Mouse (Mus musculus) spleen, adult 10 weeks (tissue): Measurements from ENCODE around the gene Vpreb1. TPM values are rescaled to one million over a fixed set of nuclear protein-coding genes. Genes with fewer than 3 reads are reported as not detected.

ENCODE experiments used
- polyA plus RNA-seq: library from polyadenylated mRNA; stranded (reverse); fragments of 350-450 nt; fragmentation: Illumina TruSeq; extraction: RNeasy Lipid Tissue Mini Kit (QIAGEN cat#74804); gene quantifications from one replicate; pipeline ENCODE4 v1.2.3, GENCODE M21; 2015; ENCODE audit warnings: low replicate concordance; ENCODE audit not compliant: insufficient read depth

Vpreb1 gene
- 0.70 TPM for polyA plus RNA-seq

DNA sequence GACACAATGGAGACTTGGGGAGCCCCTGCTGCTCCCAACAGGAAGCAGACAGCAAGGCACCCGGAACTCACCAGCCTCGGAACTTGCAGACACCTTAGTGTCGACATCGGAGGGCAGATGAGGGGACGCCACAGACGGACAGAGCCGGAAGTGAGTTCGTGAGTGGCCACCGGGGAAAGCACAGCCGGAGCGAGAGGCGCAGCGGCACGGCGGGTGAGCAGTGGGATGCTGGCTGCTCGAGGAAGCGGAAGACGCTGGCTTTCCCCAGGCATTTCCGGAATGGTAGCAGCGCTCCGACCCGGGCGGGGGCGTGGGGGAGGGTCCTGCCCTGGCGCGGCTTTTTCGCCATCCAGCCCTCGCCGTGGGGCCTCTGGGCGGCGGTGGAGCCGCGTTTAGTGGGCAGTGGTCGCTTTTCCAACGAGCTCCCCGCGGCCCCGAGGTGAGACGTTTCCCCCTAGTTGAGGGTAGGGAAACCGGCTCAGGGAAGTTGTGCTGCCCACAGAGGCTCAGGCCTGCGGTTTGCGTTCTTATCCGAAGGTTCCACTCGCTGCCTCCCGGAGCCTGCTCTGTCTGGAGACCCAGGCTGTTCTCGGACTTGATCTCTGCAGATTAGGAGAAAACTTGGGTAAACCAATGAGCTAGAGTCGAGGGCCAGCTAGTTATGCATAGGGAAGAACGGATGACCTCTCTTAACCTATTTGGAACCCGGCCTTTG is at the start of gene Vpreb1, which contains the start of gene Top3b:
Gene Vpreb1 (minus strand): TSS at position 227 of the 715 bp plus-strand sequence.
Gene Top3b (plus strand): TSS at position 120 of the 715 bp plus-strand sequence.

DNA sequence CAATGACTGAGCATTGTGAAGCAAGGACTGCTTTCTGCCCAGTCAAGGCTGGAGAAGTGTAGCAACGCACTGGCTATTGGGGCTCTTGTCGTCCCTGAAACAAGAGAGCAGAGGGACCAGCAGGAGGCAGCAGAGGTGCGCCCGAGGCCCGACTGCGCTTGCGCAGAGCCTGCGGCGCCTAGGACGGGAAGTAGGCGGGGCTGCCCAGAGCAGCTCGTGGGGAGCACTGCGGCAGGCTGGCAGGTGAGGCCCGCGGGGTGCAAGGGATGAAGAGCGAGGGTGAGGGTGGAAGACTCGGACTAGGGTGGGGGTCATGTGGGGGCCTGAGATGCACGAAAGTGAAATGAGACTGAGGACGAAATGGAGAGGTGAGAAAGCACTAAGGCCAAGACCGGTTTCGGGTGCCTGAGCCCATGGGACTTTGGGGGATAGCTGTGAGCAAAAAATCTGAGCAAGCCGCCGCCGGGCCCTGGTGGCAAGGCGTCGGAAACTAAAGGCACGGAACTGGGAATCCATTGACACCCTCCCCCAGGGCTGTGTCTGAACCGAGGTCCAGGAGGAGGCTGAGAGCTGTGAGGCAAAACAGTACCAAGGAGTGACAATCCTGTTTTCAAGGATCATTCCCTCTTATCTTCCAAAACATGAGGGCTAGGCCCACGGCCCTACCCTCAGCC is 25.9 kb upstream of the Vpreb1 start, which contains the start of gene Ppm1f:
Gene Ppm1f (plus strand): TSS at position 88 of the 674 bp plus-strand sequence.

DNA sequence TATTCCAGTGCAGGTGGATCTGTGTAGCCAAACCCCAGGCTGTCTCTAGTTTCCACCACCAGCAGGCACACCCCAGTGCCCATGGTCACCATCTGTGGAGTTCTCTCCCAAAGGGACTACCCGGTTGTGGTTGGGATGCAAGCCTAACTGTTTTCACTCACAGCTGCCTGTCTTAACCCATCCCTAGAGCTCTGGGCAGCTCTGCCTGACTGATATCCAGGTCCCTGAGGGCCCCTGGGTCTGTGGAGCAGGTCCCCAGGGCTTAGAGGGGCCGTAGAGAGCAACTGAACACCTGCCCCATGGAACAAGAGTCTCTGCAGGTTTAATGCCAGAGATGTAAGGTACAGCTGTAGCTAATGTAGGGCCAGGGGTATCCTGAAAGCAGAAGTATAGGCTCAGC is 6.7 kb downstream of the Vpreb1 start, which contains the start of gene Igll1:
Gene Igll1 (minus strand): TSS at position 8 of the 400 bp plus-strand sequence.

DNA sequence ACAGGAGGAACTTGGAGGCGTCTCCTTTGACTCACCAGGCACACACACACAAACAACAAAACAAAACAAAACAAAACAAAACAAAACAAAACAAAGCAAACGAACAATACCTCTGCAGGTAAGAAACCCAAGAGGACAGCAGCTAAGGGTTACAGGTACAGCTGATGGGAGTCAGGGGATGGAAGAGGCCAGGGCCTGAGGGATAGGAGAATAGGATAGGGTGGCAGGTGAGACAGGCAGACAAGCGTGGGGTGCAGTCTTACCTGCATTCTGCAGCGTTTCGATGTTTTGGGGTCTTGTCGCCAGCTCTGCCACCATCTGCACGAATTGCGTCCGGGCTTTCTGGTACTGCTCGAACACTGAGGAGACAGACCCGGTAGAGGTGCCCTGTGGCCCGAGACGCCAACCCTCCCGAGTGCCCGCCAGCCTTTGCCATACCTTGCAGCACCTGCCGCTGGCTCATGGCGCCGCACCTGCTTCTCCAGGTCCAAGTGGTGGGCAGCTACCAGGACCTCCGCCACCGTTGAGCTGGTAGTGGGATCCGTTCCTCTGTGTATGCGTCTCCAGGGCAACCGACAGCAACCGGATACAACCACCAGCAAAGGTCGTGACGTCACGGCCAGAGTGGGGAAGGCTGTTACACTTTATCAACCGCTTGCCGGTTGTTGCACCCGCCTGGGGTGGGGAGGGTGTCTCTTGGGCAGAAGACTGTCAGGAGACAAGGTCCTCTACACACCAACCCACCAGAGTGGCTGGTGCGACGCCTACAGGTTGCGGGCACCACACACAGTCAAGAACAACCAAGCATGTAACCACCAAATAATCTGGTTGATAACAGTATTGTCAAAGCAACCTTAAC is 41.7 kb downstream of the Vpreb1 start, which contains the start of gene Spag6l:
Gene Spag6l (minus strand): TSS at position 700 of the 859 bp plus-strand sequence.

Other genes with a start within 250 kb of the Vpreb1 start
- not detected for gene Olfr19, start 194.4 kb downstream of the Vpreb1 start, polyA plus RNA-seq
- gene Spag6l, start 41.4 kb downstream of the Vpreb1 start, polyA plus RNA-seq: not detected
- gene Igll1, start 6.9 kb downstream of the Vpreb1 start, polyA plus RNA-seq: not detected
- 78.8 TPM for gene Top3b, start 107 bp downstream of the Vpreb1 start, polyA plus RNA-seq
- gene Ppm1f, start 25.6 kb upstream of the Vpreb1 start, polyA plus RNA-seq: 17.6 TPM
- gene Mapk1, start 112.5 kb upstream of the Vpreb1 start, polyA plus RNA-seq: 218 TPM
- gene Ypel1, start 198.9 kb upstream of the Vpreb1 start, polyA plus RNA-seq: 0.62 TPM
- 141 TPM for gene Ppil2, start 240.4 kb upstream of the Vpreb1 start, polyA plus RNA-seq